Mouse (Mus musculus): Measurements from ENCODE around the gene Hrct1.

The Hrct1 gene

GRCm38 (mm10) chr4:43726995-43727394 lies at the start of gene Hrct1:
TSS of gene Hrct1 (plus strand) at chr4:43727188.
- peak; percentile 85 to 92 for DNase-seq

- DNase-seq: no peak
Observed at GRCm38 (mm10) chr4:43678541-43678940, 48.4 kb upstream of the Hrct1 start.

- peak in 1 of 2 experiments; percentile 53 for DNase-seq
Observed at GRCm38 (mm10) chr4:43679416-43680043, 47.5 kb upstream of the Hrct1 start.

GRCm38 (mm10) chr4:43690021-43690420 lies 37.0 kb upstream of the Hrct1 start:
- no peak for DNase-seq

GRCm38 (mm10) chr4:43691026-43691425 lies 36.0 kb upstream of the Hrct1 start:
- DNase-seq: no peak

- DNase-seq: no peak
Observed at GRCm38 (mm10) chr4:43693806-43694241, 33.2 kb upstream of the Hrct1 start.

GRCm38 (mm10) chr4:43694439-43695248 lies 32.3 kb upstream of the Hrct1 start:
- DNase-seq: no peak

GRCm38 (mm10) chr4:43695249-43695671 lies 31.7 kb upstream of the Hrct1 start:
- peak; percentile 71 to 81 for DNase-seq

- no peak for DNase-seq
Observed at GRCm38 (mm10) chr4:43696561-43696960, 30.4 kb upstream of the Hrct1 start.

- no peak for DNase-seq
Observed at GRCm38 (mm10) chr4:43700707-43701106, 26.3 kb upstream of the Hrct1 start, which contains the start of gene Olfr70. TSS of gene Olfr70 (minus strand) at chr4:43700807.

- DNase-seq: no peak
Observed at GRCm38 (mm10) chr4:43703439-43703838, 23.5 kb upstream of the Hrct1 start.

GRCm38 (mm10) chr4:43703851-43704250 lies 23.1 kb upstream of the Hrct1 start:
- DNase-seq: peak; percentile 62 to 74

- DNase-seq: peak; percentile 50 to 64
Observed at GRCm38 (mm10) chr4:43705991-43706390, 21.0 kb upstream of the Hrct1 start.

GRCm38 (mm10) chr4:43709869-43710268 lies 17.1 kb upstream of the Hrct1 start, which contains the start of gene Olfr71:
TSS of gene Olfr71 (minus strand) at chr4:43710255.
- DNase-seq: peak in 1 of 2 experiments; percentile 60

- DNase-seq: peak; percentile 81 to 94
Observed at GRCm38 (mm10) chr4:43711821-43712220, 15.2 kb upstream of the Hrct1 start.

GRCm38 (mm10) chr4:43713652-43714219 lies 13.3 kb upstream of the Hrct1 start:
- peak; percentile 68 to 79 for DNase-seq

GRCm38 (mm10) chr4:43720491-43721228 lies 6.3 kb upstream of the Hrct1 start:
- DNase-seq: no peak

- no peak for DNase-seq
Observed at GRCm38 (mm10) chr4:43722191-43722590, 4.8 kb upstream of the Hrct1 start.

- peak in 1 of 2 experiments; percentile 65 for DNase-seq
Observed at GRCm38 (mm10) chr4:43724764-43725163, 2.2 kb upstream of the Hrct1 start.

- peak; percentile 42 to 65 for DNase-seq
Observed at GRCm38 (mm10) chr4:43726228-43726993, 577 bp upstream of the Hrct1 start.

GRCm38 (mm10) chr4:43727718-43728575 lies 959 bp downstream of the Hrct1 start:
- DNase-seq: no peak

Measured in kidney, postnatal 25 days (tissue).